Mouse (Mus musculus): ENCODE results near the gene Odf2l.

The Odf2l gene

GRCm38 (mm10) chr3:145131210-145131868, 13.0 kb downstream of the Odf2l start:
- no peak for DNase-seq (ENCODE audit: low read depth in 1 of 2, low spot score in 2 of 2)

DNA sequence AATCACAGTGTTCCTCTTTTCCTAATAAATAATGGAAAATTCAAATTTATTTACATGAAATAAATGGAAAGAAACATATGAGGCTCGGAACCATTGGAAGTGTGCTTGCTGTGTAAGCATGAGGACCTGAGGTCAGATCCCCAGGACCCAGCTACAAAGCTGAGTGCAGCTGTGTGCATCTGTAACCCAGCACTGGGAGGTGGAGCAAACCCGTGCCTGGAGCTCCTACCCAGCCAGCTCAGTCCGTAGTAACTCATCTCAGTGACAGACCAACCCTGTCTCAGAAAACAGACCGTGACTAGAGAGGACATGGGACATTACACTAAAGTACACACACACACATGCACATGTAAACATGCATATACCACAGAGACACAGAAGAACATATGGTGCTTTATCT, 21.8 kb downstream of the Odf2l start:
- DNase-seq (ENCODE audit: low read depth in 1 of 2, low spot score in 2 of 2), result no peak

DNA sequence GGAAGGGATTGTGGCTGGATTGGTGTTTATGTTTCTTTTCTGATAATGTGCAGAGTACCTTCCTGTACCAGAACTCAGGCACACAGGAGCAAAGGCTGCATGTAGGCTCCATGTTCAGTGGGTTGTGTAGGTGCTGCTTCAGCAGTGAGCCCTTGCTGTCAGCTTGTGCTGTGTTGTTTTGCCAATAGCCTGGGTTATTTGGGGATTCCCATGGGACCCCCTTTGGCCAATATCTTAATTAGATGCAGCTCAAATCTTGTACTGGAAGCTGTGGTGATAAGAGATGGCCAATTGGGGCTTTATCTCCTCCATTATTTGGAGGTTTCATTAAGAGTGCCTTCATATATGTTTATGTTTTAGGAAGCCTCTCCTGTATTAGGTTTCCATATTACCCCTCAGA, 24.5 kb downstream of the Odf2l start:
- DNase-seq (ENCODE audit: low read depth in 1 of 2, low spot score in 2 of 2), result no peak

DNA sequence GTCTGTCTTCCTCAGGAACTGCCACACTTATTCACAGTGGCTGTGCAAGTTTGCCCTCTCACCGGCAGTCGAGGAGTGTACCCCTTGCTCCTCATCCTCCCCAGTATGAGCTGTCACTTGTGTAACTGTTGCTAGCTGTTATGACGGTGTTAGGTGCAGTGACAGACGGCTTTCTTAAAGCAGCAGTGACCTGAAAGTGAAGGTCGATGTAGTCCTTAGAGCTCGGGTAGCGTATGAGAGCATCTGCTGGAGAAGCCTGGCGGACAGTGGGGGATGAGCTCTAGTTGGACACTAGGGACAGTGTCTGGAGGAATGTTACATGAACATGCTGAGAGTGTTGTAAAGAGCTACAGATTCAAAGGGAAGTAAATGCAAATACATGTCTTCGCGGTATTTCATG, 25.5 kb downstream of the Odf2l start:
- DNase-seq (ENCODE audit: low read depth in 1 of 2, low spot score in 2 of 2), result no peak

- DNase-seq (ENCODE audit: low read depth in 1 of 2, low spot score in 2 of 2), result no peak
Measured at GRCm38 (mm10) chr3:145146871-145147270, 28.5 kb downstream of the Odf2l start.

DNA sequence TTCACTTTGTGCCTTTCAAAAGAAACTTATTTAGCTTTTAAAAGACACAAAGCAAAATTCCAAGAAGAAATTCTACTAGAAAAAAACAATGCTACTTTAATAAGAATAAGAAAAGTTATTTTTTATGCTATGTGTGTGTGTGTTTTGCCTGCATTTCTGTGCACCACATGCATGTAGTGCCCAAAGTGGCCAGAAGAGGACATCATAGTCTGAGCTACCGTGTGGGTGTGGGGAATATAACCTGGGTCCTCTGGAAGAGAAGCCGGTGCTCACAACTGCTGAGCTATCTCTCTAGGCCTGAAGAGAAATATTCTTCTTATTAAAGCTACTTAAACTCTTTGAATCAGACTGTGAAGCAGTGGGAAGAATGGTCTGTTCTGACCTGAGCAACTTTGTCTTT, 29.1 kb downstream of the Odf2l start:
- no peak for DNase-seq (ENCODE audit: low read depth in 1 of 2, low spot score in 2 of 2)

DNA sequence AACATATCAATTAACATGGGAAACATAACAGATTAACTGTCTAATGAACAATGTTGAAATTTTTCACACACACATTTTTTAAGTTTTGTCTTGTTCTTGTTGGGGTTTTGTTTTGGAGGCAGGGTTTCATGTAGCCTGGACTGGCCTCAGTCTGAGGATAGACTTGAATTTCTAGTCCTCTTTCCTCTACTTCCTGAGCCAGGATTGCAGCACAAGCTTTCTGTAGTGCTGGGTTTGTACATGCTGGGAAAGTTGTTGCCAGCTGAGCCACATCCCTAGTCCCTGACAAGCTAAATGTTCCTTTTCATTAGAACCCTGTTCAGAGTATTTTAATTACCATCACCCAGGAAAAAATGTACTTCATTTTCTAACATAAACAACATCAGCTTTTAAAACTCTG, 29.6 kb downstream of the Odf2l start:
- no peak for DNase-seq (ENCODE audit: low read depth in 1 of 2, low spot score in 2 of 2)

DNA sequence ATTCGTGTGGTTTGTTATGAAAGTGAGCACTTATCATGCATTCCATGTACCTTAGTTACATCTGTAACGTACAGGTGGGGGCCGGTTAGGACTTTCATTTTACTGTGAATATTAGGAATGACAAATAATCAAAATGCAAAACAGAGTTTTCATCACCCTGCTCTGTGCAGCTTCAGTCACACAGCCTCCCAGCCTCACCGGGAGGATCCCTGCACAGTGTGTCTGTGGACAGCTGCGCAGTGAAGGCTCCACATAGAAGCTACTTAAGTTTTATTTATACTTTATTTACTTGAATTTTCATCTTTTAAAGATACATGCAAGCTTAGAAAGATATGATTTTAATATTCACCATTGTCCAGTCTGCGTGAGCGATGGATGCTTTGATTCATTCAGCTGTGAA, 32.7 kb downstream of the Odf2l start:
- DNase-seq (ENCODE audit: low read depth in 1 of 2, low spot score in 2 of 2), result no peak

DNA sequence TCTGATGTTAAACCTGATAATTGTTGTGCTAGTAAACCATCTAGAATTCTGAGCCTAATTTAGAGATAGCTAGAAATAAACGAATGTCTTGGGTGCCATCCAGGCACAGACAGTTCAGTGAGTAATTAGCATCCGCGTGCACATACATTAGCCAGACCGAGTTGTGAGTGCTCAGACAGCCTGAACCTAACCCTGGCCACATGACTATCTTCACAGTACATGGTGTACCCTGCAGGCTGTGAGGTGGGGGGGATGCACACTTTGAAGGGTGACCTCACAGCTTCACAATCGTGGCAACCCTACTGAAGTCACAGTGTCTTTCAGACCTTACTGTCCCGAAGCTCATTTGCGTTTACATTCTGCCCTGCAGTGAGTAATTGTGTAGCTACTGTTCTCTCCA, 33.5 kb downstream of the Odf2l start:
- DNase-seq (ENCODE audit: low read depth in 1 of 2, low spot score in 2 of 2), result no peak

- no peak for DNase-seq (ENCODE audit: low read depth in 1 of 2, low spot score in 2 of 2)
Measured at GRCm38 (mm10) chr3:145156883-145157282, 38.5 kb downstream of the Odf2l start.

GRCm38 (mm10) chr3:145158441-145158840, 40.1 kb downstream of the Odf2l start:
- DNase-seq (ENCODE audit: low read depth in 1 of 2, low spot score in 2 of 2), result no peak

GRCm38 (mm10) chr3:145166741-145167140, 48.4 kb downstream of the Odf2l start:
- no peak for DNase-seq (ENCODE audit: low read depth in 1 of 2, low spot score in 2 of 2)

GRCm38 (mm10) chr3:145167766-145168165, 49.4 kb downstream of the Odf2l start:
- DNase-seq (ENCODE audit: low read depth in 1 of 2, low spot score in 2 of 2), result no peak

DNA sequence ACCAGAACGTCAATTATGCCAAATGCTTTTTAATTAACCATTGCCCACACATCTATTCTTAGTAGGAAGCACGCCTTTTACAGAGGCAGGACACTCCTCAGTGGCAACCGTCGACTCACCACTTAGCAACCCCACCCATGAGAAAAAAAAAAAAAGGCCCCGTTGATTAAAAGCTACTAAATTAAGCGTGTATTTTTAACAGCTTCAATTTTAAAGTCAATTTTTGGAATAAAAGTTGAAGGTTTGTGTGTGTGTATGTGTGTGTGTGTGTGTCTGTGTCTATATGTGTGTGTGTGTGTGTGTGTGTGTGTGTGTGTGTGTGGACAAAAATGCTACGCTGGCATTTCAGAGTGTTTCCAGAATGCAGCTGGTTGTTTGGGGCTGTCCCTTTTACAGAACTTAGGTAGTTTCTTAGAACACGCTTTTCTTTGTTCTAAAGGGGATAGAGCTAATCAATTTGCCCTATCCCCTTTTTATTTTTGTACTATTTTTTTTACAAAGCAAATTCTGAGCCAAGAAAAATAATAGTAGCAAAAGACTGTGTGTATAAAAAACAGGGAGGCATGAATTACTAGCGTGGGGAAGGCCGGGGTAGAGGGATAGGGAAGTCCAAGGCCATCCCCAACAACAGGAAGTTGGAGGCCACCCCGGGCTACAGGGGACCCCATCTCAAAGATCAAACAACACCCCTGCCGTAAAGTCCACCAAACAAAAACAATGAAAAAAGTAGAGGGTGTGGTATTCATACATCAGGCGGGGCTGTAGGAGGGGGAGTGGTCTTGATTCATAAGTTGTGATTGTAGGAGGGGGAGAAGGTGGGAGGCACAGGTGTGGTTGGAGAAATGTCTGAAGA, 50.7 kb downstream of the Odf2l start:
- no peak for DNase-seq (ENCODE audit: low read depth in 1 of 2, low spot score in 2 of 2)

GRCm38 (mm10) chr3:145170028-145170427, 51.6 kb downstream of the Odf2l start:
- no peak for DNase-seq (ENCODE audit: low read depth in 1 of 2, low spot score in 2 of 2)

GRCm38 (mm10) chr3:145170604-145171389, 52.4 kb downstream of the Odf2l start:
- no peak for DNase-seq (ENCODE audit: low read depth in 1 of 2, low spot score in 2 of 2)

- DNase-seq (ENCODE audit: low read depth in 1 of 2, low spot score in 2 of 2), result no peak
Measured at GRCm38 (mm10) chr3:145171390-145172060, 53.1 kb downstream of the Odf2l start.

- no peak for DNase-seq (ENCODE audit: low read depth in 1 of 2, low spot score in 2 of 2)
Measured at GRCm38 (mm10) chr3:145184645-145185044, 66.3 kb downstream of the Odf2l start.

DNA sequence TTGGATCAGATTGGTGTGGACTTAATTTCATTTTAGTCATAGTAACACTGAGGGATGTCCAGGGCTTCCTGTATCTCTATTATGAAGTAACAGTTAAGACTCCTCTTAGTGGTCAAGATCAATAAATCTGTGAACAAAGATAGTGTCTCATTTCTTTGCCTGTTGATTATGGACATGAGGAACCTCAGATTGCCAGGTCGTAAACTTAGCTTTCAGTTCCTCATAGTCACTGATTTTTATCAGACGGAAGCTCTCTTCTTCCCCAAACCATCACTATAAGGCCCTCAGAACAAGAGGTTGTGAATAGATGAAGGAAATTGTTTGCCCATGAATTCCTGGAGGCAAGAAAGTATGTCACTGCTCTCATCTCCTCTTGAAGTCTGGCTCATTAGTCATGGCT, 73.6 kb downstream of the Odf2l start:
- DNase-seq (ENCODE audit: low read depth in 1 of 2, low spot score in 2 of 2), result no peak

GRCm38 (mm10) chr3:145195240-145195923, 77.0 kb downstream of the Odf2l start:
- DNase-seq (ENCODE audit: low read depth in 1 of 2, low spot score in 2 of 2), result no peak

GRCm38 (mm10) chr3:145198050-145198449, 79.7 kb downstream of the Odf2l start:
- DNase-seq (ENCODE audit: low read depth in 1 of 2, low spot score in 2 of 2), result no peak
